Mouse (Mus musculus) hindbrain, embryonic 16.5 days (tissue): ENCODE measurements around the gene Cant1. TPM values are rescaled to one million over a fixed set of nuclear protein-coding genes. Genes with fewer than 3 reads are reported as not detected.
A peak's percentile ranks its signal among the peaks of the same experiment; 100 is the strongest.

Experiments
- ATAC-seq: fragments of 200-750 bp; cut with Nextera tagmentation; 2 replicates; pipeline ENCODE4 v1.8.0; 2017; ENCODE audit warnings: moderate TSS enrichment, moderate library complexity
- H3K27ac ChIP-seq: fragments of 300-500 bp; sonication (generic); 2 replicates; pipeline ENCODE4 v1.5.1; 2014; ENCODE audit warnings: low read depth, mild to moderate bottlenecking, control low read depth, low read length, moderate library complexity
- H3K27me3 ChIP-seq: fragments of 300-500 bp; sonication (generic); replicated peaks from 2 replicates; pipeline ENCODE4 v1.6.1; 2014; ENCODE audit warnings: low read length; ENCODE audit not compliant: control insufficient read depth, insufficient read depth
- H3K36me3 ChIP-seq: fragments of 300-500 bp; sonication (generic); 2 replicates; pipeline ENCODE4 v1.6.1; 2014; ENCODE audit warnings: mild to moderate bottlenecking, low read length, moderate library complexity, mixed read lengths; ENCODE audit not compliant: control insufficient read depth, insufficient read depth
- H3K4me1 ChIP-seq: fragments of 300-500 bp; sonication (generic); 2 replicates; pipeline ENCODE4 v1.6.1; 2014; ENCODE audit warnings: low read depth, low read length; ENCODE audit not compliant: control insufficient read depth, insufficient read depth
- H3K4me2 ChIP-seq: fragments of 300-500 bp; sonication (generic); 2 replicates; pipeline ENCODE4 v1.6.1; 2014; ENCODE audit warnings: mild to moderate bottlenecking, low read length, control low read depth, moderate library complexity
- H3K4me3 ChIP-seq: fragments of 300-500 bp; sonication (generic); 2 replicates; pipeline ENCODE4 v1.5.1; 2014; ENCODE audit warnings: mild to moderate bottlenecking, low read length, control low read depth, moderate library complexity
- H3K9ac ChIP-seq: fragments of 300-500 bp; sonication (generic); 2 replicates; pipeline ENCODE4 v1.6.1; 2014; ENCODE audit warnings: low read depth, mild to moderate bottlenecking, control low read depth, low read length, moderate library complexity
- H3K9me3 ChIP-seq: fragments of 300-500 bp; sonication (generic); 2 replicates; pipeline ENCODE4 v1.6.1; 2014; ENCODE audit warnings: mild to moderate bottlenecking, low read length, moderate library complexity; ENCODE audit not compliant: control insufficient read depth
- WGBS: fragments of 180-500 bp; shearing (Covaris S2); extraction: QIAGEN DNeasy Blood & Tissue Kit; methylation state at CpG from one replicate; pipeline ENCODE4 v1.1.7; 2014; 5-methylcytosine and 5-hydroxymethylcytosine counted together
- polyA plus RNA-seq: library from polyadenylated mRNA; unstranded; fragments of >200 nt; fragmentation: Nextera tagmentation; extraction: Ambion mirVana; gene quantifications from 2 replicates; pipeline ENCODE4 v1.2.1, GENCODE M21; 2015

The Cant1 gene
- polyA plus RNA-seq, 1 experiment from 2014 or later: 25.7 TPM

GRCm38 (mm10) chr11:118433398-118433868, 14.5 kb upstream of the Cant1 start:
- H3K9me3 ChIP-seq: no peaks in the 10 kb centered on the region
- H3K4me2 ChIP-seq: peak overlapping the region; percentile 41
- H3K9ac ChIP-seq: peak overlapping the region; percentile 18; the same call in 1 of the 2 replicates
- 59% methylated on average over 10 of the region's 10 CpGs for WGBS
- H3K27me3 ChIP-seq: no peaks in the 10 kb centered on the region
- no peak for ATAC-seq
- no peak overlapping the region for H3K4me3 ChIP-seq
- no peaks in the 10 kb centered on the region for H3K36me3 ChIP-seq
- H3K27ac ChIP-seq: no peak overlapping the region
- H3K4me1 ChIP-seq: peaks cover 31% of the 10 kb centered on the region

GRCm38 (mm10) chr11:118431100-118431948, 12.4 kb upstream of the Cant1 start:
- no peaks in the 10 kb centered on the region for H3K27me3 ChIP-seq
- ATAC-seq: no peak
- no peaks in the 10 kb centered on the region for H3K36me3 ChIP-seq
- 74% methylated on average over 16 of the region's 16 CpGs for WGBS
- no peak overlapping the region for H3K4me3 ChIP-seq
- no peak overlapping the region for H3K4me2 ChIP-seq
- H3K4me1 ChIP-seq: peaks cover 28% of the 10 kb centered on the region
- no peaks in the 10 kb centered on the region for H3K9me3 ChIP-seq
- no peak overlapping the region for H3K27ac ChIP-seq
- H3K9ac ChIP-seq: no peak overlapping the region

DNA sequence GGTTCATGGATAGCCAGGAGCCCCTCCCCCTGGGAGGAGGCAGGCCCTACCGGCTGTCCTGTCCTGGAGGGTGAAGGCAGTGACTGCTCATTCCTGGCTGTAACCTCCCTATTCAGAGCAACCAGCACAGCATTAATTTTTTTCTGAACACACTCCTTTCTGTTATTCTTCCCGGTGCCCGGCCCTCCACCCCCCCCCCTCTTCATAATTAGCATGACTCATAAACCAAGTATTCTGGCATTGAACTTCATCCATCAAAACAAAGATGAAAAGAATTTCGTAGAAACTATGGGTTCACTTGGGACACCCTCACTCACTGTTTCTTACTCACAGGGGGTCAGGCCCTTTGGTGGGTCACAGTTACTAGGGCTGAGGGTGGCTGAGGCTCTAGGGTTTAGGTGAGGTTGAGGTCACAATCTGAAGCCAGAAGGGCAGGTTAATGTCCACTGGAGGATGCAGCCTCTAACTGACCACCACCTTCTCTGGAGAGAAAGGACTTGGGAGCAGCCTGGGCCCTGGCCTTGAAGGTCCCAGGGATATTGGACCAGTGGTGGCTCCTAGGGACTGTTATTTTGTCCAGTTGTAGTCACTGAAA, 11.5 kb upstream of the Cant1 start:
- no peaks in the 10 kb centered on the region for H3K27me3 ChIP-seq

GRCm38 (mm10) chr11:118428944-118429709, 10.2 kb upstream of the Cant1 start:
- Histone ChIP-seq H3K4me3 (peak overlapping the region; percentile 30), H3K27me3 (no peaks in the 10 kb centered on the region), H3K36me3 (no peaks in the 10 kb centered on the region), H3K9me3 (no peaks in the 10 kb centered on the region), H3K4me2 (peak overlapping the region; percentile 46), H3K9ac (peak overlapping the region; percentile 25), H3K27ac (0 out of 2 replicates have a peak overlapping the region, but pooled peaks have one; percentile 36), H3K4me1 (peaks cover 27% of the 10 kb centered on the region)
- ATAC-seq: no peak
- WGBS: 63% methylated on average over 8 of the region's 8 CpGs

More for the DNA sequence above, 11.5 kb upstream of the Cant1 start:
- WGBS: 30% methylated on average over 4 of the region's 4 CpGs
- no peaks in the 10 kb centered on the region for H3K36me3 ChIP-seq
- ATAC-seq: no peak
- no peak overlapping the region for H3K4me3 ChIP-seq
- H3K9me3 ChIP-seq: no peaks in the 10 kb centered on the region
- H3K4me2 ChIP-seq: peak overlapping the region; percentile 27; the same call in 1 of the 2 replicates
- no peak overlapping the region for H3K27ac ChIP-seq
- peaks cover 27% of the 10 kb centered on the region for H3K4me1 ChIP-seq
- H3K9ac ChIP-seq: no peak overlapping the region

- Histone ChIP-seq H3K27me3 (no peaks in the 10 kb centered on the region), H3K4me1 (peaks cover 28% of the 10 kb centered on the region), H3K27ac (peak overlapping the region; percentile 36; the same call in 1 of the 2 replicates), H3K9ac (peak overlapping the region; percentile 20), H3K36me3 (no peaks in the 10 kb centered on the region), H3K4me3 (peak overlapping the region; percentile 30), H3K4me2 (peak overlapping the region; percentile 46), H3K9me3 (no peaks in the 10 kb centered on the region)
- no peak for ATAC-seq
- WGBS: 11% methylated on average over 11 of the region's 11 CpGs
These were observed 9.6 kb upstream of the Cant1 start for GRCm38 (mm10) chr11:118428460-118428868.

DNA sequence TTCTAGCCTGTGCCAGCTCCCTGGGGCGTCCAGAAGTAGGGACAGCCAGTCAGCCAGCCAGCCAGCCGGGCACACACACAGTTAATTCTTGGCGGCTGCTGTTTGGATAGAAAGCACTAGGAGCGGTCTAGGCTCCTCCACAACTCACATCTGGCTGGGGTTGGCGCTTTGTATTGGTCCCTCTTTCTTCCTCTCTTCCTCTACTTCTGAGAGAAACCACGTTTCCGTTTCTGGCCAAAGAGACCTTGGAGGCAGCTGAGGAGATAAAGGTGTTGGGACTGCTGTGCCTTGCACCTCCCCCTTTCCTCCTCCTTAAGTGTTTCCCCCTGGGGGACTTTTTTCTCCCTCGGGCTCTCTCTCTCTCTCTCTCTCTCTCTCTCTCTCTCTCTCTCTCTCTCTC, 9.1 kb upstream of the Cant1 start, which contains the start of gene C1qtnf1:
TSS of gene C1qtnf1 (plus strand) at position 218 of the 400 bp plus-strand sequence.
- no peak for ATAC-seq
- Histone ChIP-seq H3K4me3 (peak within 1 kb of the TSS; percentile 30), H3K9ac (peak within 1 kb of the TSS; percentile 25), H3K27me3 (no peaks in the 10 kb centered on the region), H3K4me2 (peak within 1 kb of the TSS; percentile 46), H3K36me3 (no peaks in the 10 kb centered on the region), H3K27ac (peak within 1 kb of the TSS; percentile 36; the same call in 1 of the 2 replicates), H3K4me1 (peaks cover 30% of the 10 kb centered on the region), H3K9me3 (no peaks in the 10 kb centered on the region)
- 0% methylated on average over 8 of the region's 8 CpGs for WGBS

DNA sequence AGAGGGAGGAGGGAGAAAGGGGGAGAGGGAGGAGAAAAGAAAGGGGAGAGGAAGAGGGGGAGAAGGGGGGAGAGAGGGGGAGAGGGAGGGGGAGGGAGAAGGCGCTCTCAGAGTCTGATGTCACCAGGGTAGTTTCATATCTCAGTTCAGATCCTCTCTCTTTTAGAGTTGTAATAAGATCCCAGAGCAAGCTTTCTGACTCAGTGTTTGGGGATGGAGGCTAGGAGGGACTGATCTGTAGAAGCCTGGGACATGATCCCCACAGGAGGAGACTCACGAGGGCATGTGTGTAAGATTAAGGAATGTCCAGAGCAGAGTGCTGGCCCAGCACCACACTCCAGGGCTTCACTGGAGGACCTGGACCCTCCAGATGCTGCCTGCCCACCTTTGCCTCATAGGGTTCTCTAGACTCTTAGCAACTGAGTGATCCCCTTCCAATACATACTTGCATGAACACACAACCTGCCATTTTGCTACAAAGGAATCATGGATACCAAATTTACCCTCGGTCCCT, 8.4 kb upstream of the Cant1 start:
- no peaks in the 10 kb centered on the region for H3K9me3 ChIP-seq
- peaks cover 30% of the 10 kb centered on the region for H3K4me1 ChIP-seq
- H3K27me3 ChIP-seq: 0 out of 2 replicates have a peak, but pooled peaks cover under 1% of the 10 kb centered on the region
- H3K9ac ChIP-seq: no peak overlapping the region
- H3K27ac ChIP-seq: no peak overlapping the region
- H3K4me2 ChIP-seq: no peak overlapping the region; the same call in 1 of the 2 replicates
- 42% methylated on average over 3 of the region's 3 CpGs for WGBS
- ATAC-seq: no peak
- H3K36me3 ChIP-seq: no peaks in the 10 kb centered on the region
- H3K4me3 ChIP-seq: no peak overlapping the region

GRCm38 (mm10) chr11:118426765-118427164, 7.9 kb upstream of the Cant1 start:
- ATAC-seq: no peak
- Histone ChIP-seq H3K27ac (no peak overlapping the region), H3K9ac (no peak overlapping the region), H3K4me1 (peaks cover 30% of the 10 kb centered on the region), H3K9me3 (no peaks in the 10 kb centered on the region), H3K36me3 (no peaks in the 10 kb centered on the region), H3K4me3 (no peak overlapping the region), H3K4me2 (no peak overlapping the region), H3K27me3 (0 out of 2 replicates have a peak, but pooled peaks cover 2% of the 10 kb centered on the region)
- 78% methylated on average over 5 of the region's 5 CpGs for WGBS
